Mouse (Mus musculus): Measurements from ENCODE around the gene Tnfsf12. TPM values are rescaled to one million over a fixed set of nuclear protein-coding genes. Genes with fewer than 3 reads are reported as not detected.

Gene Tnfsf12
- total RNA-seq, 2 experiments from 2014 or later, result 14.8 to 20.2 TPM

- peak; percentile 91 to 95 for DNase-seq
- intact Hi-C loops (cut with DNase I), result loop anchor here (1.0 to 5.0 kb wide), 3 partner anchors 32 to 194 kb away; partner anchors contain the start of gene Tmem95
These were observed 12.7 kb downstream of the Tnfsf12 start for GRCm38 (mm10) chr11:69682840-69683533.

GRCm38 (mm10) chr11:69682209-69682839 lies 13.3 kb downstream of the Tnfsf12 start:
- DNase-seq, result no peak
- intact Hi-C loops (cut with DNase I), result loop anchor here (2.0 to 5.0 kb wide), 2 partner anchors 72 to 195 kb away; partner anchors contain the start of gene Tmem95

- intact Hi-C loops (cut with DNase I), result loop anchor here (2.0 to 5.0 kb wide), 2 partner anchors 73 to 196 kb away; partner anchors contain the start of gene Tmem95
- DNase-seq, result peak; percentile 97 to 98
These were observed 14.1 kb downstream of the Tnfsf12 start, which contains the start of gene Senp3 for GRCm38 (mm10) chr11:69681314-69682208. Senp3 (minus strand) TSS chr11:69682084.

- intact Hi-C loops (cut with DNase I), result loop anchor here (5.0 kb wide), 1 partner anchor 197 kb away; the partner anchor contains the start of gene Tmem95
- no peak for DNase-seq
These were observed 15.4 kb downstream of the Tnfsf12 start for GRCm38 (mm10) chr11:69680136-69680855.

GRCm38 (mm10) chr11:69679144-69679543 lies 16.5 kb downstream of the Tnfsf12 start:
- intact Hi-C loops (cut with DNase I), result no loop called here
- DNase-seq, result no peak

- intact Hi-C loops (cut with DNase I), result loop anchor here (5.0 kb wide), 1 partner anchor 310 kb away; the partner anchor contains the start of genes Ctdnep1 and Elp5
- DNase-seq, result peak; percentile 99 to 100
These were observed 23.4 kb downstream of the Tnfsf12 start, which contains the start of gene Eif4a1 for GRCm38 (mm10) chr11:69672211-69672706. Eif4a1 (minus strand) TSS chr11:69672423.

GRCm38 (mm10) chr11:69671726-69672124 lies 23.9 kb downstream of the Tnfsf12 start:
- intact Hi-C loops (cut with DNase I), result loop anchor here (5.0 kb wide), 1 partner anchor 311 kb away; the partner anchor contains the start of genes Ctdnep1 and Elp5
- no peak for DNase-seq

GRCm38 (mm10) chr11:69670786-69671725 lies 24.6 kb downstream of the Tnfsf12 start:
- intact Hi-C loops (cut with DNase I), result loop anchor here (5.0 kb wide), 1 partner anchor 311 kb away; the partner anchor contains the start of genes Ctdnep1 and Elp5

GRCm38 (mm10) chr11:69666665-69667005 lies 29.0 kb downstream of the Tnfsf12 start:
- intact Hi-C loops (cut with DNase I), result no loop called here

More at GRCm38 (mm10) chr11:69670786-69671725, 24.6 kb downstream of the Tnfsf12 start:
- DNase-seq, result peak; percentile 96 to 97

GRCm38 (mm10) chr11:69665961-69666664 lies 29.5 kb downstream of the Tnfsf12 start, which contains the start of gene Cd68:
Cd68 (minus strand) TSS chr11:69666153.
- no peak for DNase-seq
- intact Hi-C loops (cut with DNase I), result no loop called here

More at GRCm38 (mm10) chr11:69666665-69667005, 29.0 kb downstream of the Tnfsf12 start:
- DNase-seq, result no peak

GRCm38 (mm10) chr11:69665457-69665960 lies 30.1 kb downstream of the Tnfsf12 start:
- intact Hi-C loops (cut with DNase I), result no loop called here
- no peak for DNase-seq

- intact Hi-C loops (cut with DNase I), result no loop called here
- no peak for DNase-seq
These were observed 30.8 kb downstream of the Tnfsf12 start for GRCm38 (mm10) chr11:69664841-69665240.

GRCm38 (mm10) chr11:69663795-69664194 lies 31.9 kb downstream of the Tnfsf12 start:
- intact Hi-C loops (cut with DNase I), result no loop called here
- DNase-seq, result no peak

GRCm38 (mm10) chr11:69662967-69663671 lies 32.5 kb downstream of the Tnfsf12 start:
- no peak for DNase-seq
- intact Hi-C loops (cut with DNase I), result no loop called here

GRCm38 (mm10) chr11:69662213-69662966 lies 33.3 kb downstream of the Tnfsf12 start, which contains the start of gene Mpdu1:
Mpdu1 (minus strand) TSS chr11:69662642.
- DNase-seq, result peak; percentile 93 to 95
- intact Hi-C loops (cut with DNase I), result no loop called here

Measured in heart, postnatal 14 days (tissue).